Mouse (Mus musculus): ENCODE results near the gene Hist1h2bj. TPM values are rescaled to one million over a fixed set of nuclear protein-coding genes. Genes with fewer than 3 reads are reported as not detected.

Hist1h2bj gene
- polyA plus RNA-seq, 1 experiment from 2014 or later: 3.4 TPM

DNA sequence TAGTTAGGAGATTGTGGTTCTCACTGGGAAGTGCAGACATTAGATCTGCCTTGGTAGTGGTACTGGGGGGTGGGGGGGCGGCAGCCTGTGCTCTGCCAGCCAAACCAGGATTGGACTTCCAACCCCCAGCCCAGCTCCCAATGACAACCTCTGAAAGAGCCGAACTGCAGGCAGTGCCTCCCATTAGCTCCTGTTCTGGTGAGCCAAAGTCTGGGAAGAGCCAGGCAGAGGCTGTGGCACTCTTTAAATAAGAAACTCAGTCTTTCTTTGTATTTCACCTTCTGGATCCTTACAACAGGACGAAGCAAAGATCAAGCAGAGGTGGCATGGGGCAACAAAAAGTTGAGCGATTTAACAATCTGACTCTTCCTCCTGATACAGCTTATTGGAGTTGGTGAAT is 43.9 kb upstream of the Hist1h2bj start:
- H3K27me3 ChIP-seq (replicated peaks): peaks cover 72% of the 10 kb centered on the region
- H3K4me1 ChIP-seq (replicated peaks): peaks cover 6% of the 10 kb centered on the region; the same call in 1 of the 2 replicates
- no peaks in the 10 kb centered on the region for H3K36me3 ChIP-seq
- H3K9me3 ChIP-seq (replicated peaks): no peaks in the 10 kb centered on the region
- WGBS: 25% methylated on average over 4 of the region's 4 CpGs
- no peak overlapping the region for H3K27ac ChIP-seq (ENCODE audit: poor library complexity, severe bottlenecking)
- no peak for ATAC-seq (ENCODE audit: insufficient number of reproducible peaks, low FRiP score)
- H3K4me3 ChIP-seq: no peak overlapping the region
- H3K9ac ChIP-seq: no peak overlapping the region
- no peak overlapping the region for H3K4me2 ChIP-seq

DNA sequence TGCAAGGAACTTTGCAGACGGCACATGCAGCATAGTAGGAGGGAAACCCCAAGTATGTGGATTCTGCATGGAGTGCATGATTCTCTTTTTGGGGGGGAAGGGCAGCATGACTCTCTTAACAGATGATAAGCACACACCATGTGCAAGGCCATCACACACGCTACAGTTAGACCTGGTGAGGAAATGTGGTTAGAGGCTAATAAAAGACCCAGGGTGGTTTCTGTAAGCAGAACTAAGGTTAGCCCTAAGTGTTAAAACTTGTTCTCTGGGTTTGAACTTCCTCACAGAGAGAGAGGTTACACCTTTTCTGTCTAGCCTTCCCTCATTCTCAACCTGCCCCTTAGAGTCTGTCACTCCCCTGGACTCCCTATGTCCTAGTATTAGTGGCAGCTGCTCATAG is 41.7 kb upstream of the Hist1h2bj start:
- H3K4me2 ChIP-seq: no peak overlapping the region
- H3K9ac ChIP-seq: no peak overlapping the region
- peaks cover 12% of the 10 kb centered on the region for H3K4me1 ChIP-seq (replicated peaks)
- H3K36me3 ChIP-seq: no peaks in the 10 kb centered on the region
- H3K27ac ChIP-seq (ENCODE audit: poor library complexity, severe bottlenecking): no peak overlapping the region
- WGBS: 52% methylated on average over 2 of the region's 2 CpGs
- H3K4me3 ChIP-seq: no peak overlapping the region
- H3K27me3 ChIP-seq (replicated peaks): peaks cover 94% of the 10 kb centered on the region
- no peaks in the 10 kb centered on the region for H3K9me3 ChIP-seq (replicated peaks)
- no peak for ATAC-seq (ENCODE audit: insufficient number of reproducible peaks, low FRiP score)

DNA sequence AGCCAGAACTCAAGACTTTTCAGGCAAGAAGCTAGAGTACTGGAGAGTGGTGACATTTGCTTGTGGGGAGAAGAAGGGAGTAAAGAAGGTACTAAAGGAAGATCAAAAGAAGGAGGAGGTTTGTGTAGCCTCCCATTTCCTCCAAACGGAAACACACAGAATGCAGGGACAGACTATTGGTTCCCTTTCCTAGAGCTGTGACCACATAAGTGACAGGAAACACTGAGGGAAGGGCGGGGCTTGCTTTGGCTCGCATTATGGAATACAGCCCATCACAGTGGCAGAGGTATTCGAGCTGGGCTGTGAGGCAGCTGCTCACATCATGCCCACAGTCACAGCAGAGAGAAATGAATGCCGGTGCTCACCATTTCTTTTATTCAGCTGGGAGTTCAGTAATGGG is 41.2 kb upstream of the Hist1h2bj start:
- H3K4me1 ChIP-seq (replicated peaks): peaks cover 12% of the 10 kb centered on the region; the same call in 1 of the 2 replicates
- 20% methylated on average over 5 of the region's 5 CpGs for WGBS

DNA sequence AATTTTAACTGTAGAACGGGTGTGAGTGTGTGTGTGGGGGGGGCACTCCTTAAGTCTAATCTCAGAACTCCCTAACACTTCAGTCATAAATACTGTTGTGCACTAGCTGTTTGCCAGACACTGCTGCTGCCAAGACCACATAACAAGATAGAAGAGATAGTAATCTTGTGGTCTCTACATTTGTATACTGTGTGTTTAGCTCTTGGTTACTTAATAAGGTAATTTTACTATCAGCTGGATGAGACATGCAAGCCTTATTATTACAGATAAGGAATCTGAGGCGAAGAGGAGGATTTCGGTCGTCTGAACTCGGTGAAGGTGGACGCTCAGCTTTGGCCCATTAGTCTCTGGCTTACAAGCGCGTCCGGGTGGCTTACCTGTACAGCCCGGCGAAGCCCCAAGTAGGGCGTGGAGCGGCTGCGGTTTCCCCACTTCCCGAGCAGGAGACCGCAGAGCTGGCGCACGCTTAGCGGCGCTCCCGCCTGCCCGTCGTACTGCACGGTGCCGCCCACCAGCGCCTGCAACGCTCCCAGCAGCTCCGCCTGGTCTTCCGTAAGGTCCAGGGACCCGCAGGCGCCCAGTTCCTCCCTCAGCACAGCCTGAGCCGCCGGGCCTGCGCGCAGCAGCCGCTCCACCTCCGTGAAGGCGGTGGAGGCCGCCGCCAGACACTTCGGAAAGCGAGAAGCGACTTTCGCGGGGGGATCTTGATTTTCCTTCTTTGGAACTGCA is 37.2 kb upstream of the Hist1h2bj start:
- Histone ChIP-seq H3K4me3 (peak overlapping the region; percentile 56), H3K9me3 (replicated peaks) (no peaks in the 10 kb centered on the region), H3K9ac (peak overlapping the region; percentile 59), H3K4me1 (replicated peaks) (peaks cover 12% of the 10 kb centered on the region; the same call in 1 of the 2 replicates), H3K27ac (ENCODE audit: poor library complexity, severe bottlenecking) (no peak overlapping the region), H3K36me3 (no peaks in the 10 kb centered on the region), H3K27me3 (replicated peaks) (peaks cover 100% of the 10 kb centered on the region), H3K4me2 (peak overlapping the region; percentile 99)
- under 1% methylated on average over 45 of the region's 45 CpGs for WGBS
- ATAC-seq (ENCODE audit: insufficient number of reproducible peaks, low FRiP score): peak; percentile 65

More for the DNA sequence above, 41.2 kb upstream of the Hist1h2bj start:
- Histone ChIP-seq H3K9me3 (replicated peaks) (no peaks in the 10 kb centered on the region), H3K4me3 (no peak overlapping the region), H3K27ac (ENCODE audit: poor library complexity, severe bottlenecking) (no peak overlapping the region), H3K36me3 (no peaks in the 10 kb centered on the region), H3K4me2 (no peak overlapping the region), H3K27me3 (replicated peaks) (peaks cover 95% of the 10 kb centered on the region), H3K9ac (no peak overlapping the region)
- ATAC-seq (ENCODE audit: insufficient number of reproducible peaks, low FRiP score): no peak

GRCm38 (mm10) chr13:22006334-22007120 is 36.5 kb upstream of the Hist1h2bj start:
- WGBS: under 1% methylated on average over 38 of the region's 38 CpGs
- Histone ChIP-seq H3K9ac (peak overlapping the region; percentile 59), H3K4me1 (replicated peaks) (peaks cover 12% of the 10 kb centered on the region; the same call in 1 of the 2 replicates), H3K36me3 (no peaks in the 10 kb centered on the region), H3K4me2 (peak overlapping the region; percentile 99), H3K9me3 (replicated peaks) (no peaks in the 10 kb centered on the region), H3K4me3 (peak overlapping the region; percentile 56), H3K27me3 (replicated peaks) (peaks cover 98% of the 10 kb centered on the region), H3K27ac (ENCODE audit: poor library complexity, severe bottlenecking) (no peak overlapping the region)
- peak; percentile 84 for ATAC-seq (ENCODE audit: insufficient number of reproducible peaks, low FRiP score)

GRCm38 (mm10) chr13:22007121-22007510 is 35.9 kb upstream of the Hist1h2bj start:
- no peaks in the 10 kb centered on the region for H3K36me3 ChIP-seq
- H3K9me3 ChIP-seq (replicated peaks): no peaks in the 10 kb centered on the region
- no peak for ATAC-seq (ENCODE audit: insufficient number of reproducible peaks, low FRiP score)
- peaks cover 12% of the 10 kb centered on the region; the same call in 1 of the 2 replicates for H3K4me1 ChIP-seq (replicated peaks)
- peaks cover 95% of the 10 kb centered on the region for H3K27me3 ChIP-seq (replicated peaks)
- H3K27ac ChIP-seq (ENCODE audit: poor library complexity, severe bottlenecking): no peak overlapping the region
- H3K9ac ChIP-seq: peak overlapping the region; percentile 59
- peak overlapping the region; percentile 56 for H3K4me3 ChIP-seq
- 2% methylated on average over 18 of the region's 18 CpGs for WGBS
- peak overlapping the region; percentile 99 for H3K4me2 ChIP-seq

DNA sequence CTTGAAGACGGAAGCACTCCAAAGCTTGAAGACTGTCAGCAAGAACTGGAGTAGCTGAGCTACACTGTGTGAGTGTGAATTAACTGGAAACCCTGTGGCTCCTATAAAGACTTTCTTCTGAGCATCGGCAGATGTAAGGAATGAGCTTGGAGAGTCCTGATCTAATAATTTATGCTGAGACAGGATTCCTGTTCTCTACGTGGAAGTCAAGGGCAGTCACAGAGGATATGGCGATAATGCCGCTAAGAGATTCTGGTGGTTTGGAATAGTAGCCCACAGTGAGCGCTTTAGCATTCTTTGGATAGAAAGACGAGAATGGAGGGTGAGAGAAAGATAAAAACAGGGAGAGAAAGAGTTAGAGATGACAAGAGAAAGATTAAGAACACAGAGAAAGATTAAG is 35.1 kb upstream of the Hist1h2bj start:
- Histone ChIP-seq H3K9me3 (replicated peaks) (no peaks in the 10 kb centered on the region), H3K27ac (ENCODE audit: poor library complexity, severe bottlenecking) (no peak overlapping the region), H3K4me1 (replicated peaks) (peaks cover 12% of the 10 kb centered on the region; the same call in 1 of the 2 replicates), H3K9ac (no peak overlapping the region), H3K27me3 (replicated peaks) (peaks cover 95% of the 10 kb centered on the region), H3K4me3 (no peak overlapping the region), H3K4me2 (no peak overlapping the region), H3K36me3 (no peaks in the 10 kb centered on the region)
- 46% methylated on average over 7 of the region's 7 CpGs for WGBS
- no peak for ATAC-seq (ENCODE audit: insufficient number of reproducible peaks, low FRiP score)

DNA sequence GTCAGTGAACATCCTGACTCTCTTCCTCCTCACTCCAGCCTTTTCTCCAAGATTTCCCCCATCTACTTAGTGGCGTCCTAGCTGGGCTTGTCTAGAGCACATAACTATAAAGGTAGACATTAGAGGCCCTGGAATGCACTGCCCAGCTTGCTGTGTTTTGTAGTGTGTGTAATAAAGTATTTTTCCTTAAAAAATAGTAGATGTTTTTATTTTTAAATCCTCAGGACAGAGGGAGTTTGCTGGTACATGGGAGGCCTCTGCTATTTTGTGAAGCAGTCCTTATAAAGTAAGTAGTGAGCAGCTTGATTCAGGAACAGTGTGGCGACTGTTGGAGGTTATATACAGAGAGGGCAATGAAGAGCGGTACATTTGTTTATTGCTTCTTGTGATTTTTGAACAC is 34.3 kb upstream of the Hist1h2bj start:
- WGBS: 75% methylated on average over 3 of the region's 3 CpGs
- Histone ChIP-seq H3K9ac (no peak overlapping the region), H3K4me3 (no peak overlapping the region), H3K9me3 (replicated peaks) (no peaks in the 10 kb centered on the region), H3K27ac (ENCODE audit: poor library complexity, severe bottlenecking) (no peak overlapping the region), H3K27me3 (replicated peaks) (peaks cover 91% of the 10 kb centered on the region), H3K4me1 (replicated peaks) (peaks cover 12% of the 10 kb centered on the region; the same call in 1 of the 2 replicates), H3K4me2 (no peak overlapping the region), H3K36me3 (no peaks in the 10 kb centered on the region)
- ATAC-seq (ENCODE audit: insufficient number of reproducible peaks, low FRiP score): no peak

DNA sequence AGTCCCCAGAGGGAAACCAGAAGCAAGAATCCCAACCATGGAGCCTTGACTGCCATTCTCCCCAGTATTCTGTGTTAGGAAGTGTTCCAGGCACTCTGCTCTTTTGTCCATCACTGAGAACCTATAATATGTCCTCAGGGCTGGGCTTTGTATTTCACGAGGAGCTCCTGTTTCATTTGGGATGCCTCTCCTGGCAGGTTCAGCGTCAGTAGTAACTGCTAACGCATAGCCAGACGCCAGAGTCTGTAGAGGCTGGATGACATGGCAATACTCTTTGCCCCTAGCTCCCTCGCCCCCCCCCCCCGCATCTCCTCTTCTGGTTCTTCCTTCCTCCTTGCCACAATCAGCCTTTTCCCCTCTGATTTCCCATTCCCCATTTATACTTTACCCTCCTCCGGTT is 33.4 kb upstream of the Hist1h2bj start, which contains the start of gene Prss16:
TSS of gene Prss16 (minus strand) at position 101 of the 400 bp plus-strand sequence.
- ATAC-seq (ENCODE audit: insufficient number of reproducible peaks, low FRiP score): no peak
- WGBS: 30% methylated on average over 6 of the region's 7 CpGs

DNA sequence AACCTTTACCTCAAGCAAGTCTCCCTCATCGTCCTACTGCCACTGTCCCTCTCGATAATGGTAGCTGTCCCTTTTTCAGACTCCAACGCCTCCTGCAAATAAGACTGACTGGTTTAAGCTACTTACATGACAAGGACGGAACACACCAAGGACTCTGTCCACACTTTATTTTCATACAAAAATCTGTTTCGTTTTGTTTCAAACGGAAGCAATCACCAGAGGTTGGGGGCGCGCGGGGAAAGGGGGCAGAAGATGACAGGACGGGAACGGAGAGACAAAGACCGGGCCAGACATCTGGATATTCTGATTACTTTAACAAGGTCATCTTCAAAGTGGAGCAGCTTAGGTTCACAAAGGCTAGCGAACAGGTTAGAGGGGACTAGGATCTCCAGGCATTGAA is 29.3 kb upstream of the Hist1h2bj start:
- Histone ChIP-seq H3K27ac (ENCODE audit: poor library complexity, severe bottlenecking) (no peak overlapping the region), H3K4me2 (peak overlapping the region; percentile 58), H3K4me1 (replicated peaks) (0 out of 2 replicates have a peak, but pooled peaks cover 6% of the 10 kb centered on the region), H3K36me3 (no peaks in the 10 kb centered on the region), H3K9ac (no peak overlapping the region), H3K27me3 (replicated peaks) (peaks cover 57% of the 10 kb centered on the region), H3K9me3 (replicated peaks) (no peaks in the 10 kb centered on the region), H3K4me3 (peak overlapping the region; percentile 20; the same call in 1 of the 2 replicates)
- WGBS: 19% methylated on average over 13 of the region's 13 CpGs
- no peak for ATAC-seq (ENCODE audit: insufficient number of reproducible peaks, low FRiP score)

More for the DNA sequence above, 33.4 kb upstream of the Hist1h2bj start, which contains the start of gene Prss16:
- H3K9ac ChIP-seq: no peak within 1 kb of the TSS
- H3K9me3 ChIP-seq (replicated peaks): no peaks in the 10 kb centered on the region
- H3K4me3 ChIP-seq: no peak within 1 kb of the TSS
- H3K27ac ChIP-seq (ENCODE audit: poor library complexity, severe bottlenecking): no peak within 1 kb of the TSS
- H3K4me1 ChIP-seq (replicated peaks): peaks cover 16% of the 10 kb centered on the region; the same call in 1 of the 2 replicates
- peaks cover 90% of the 10 kb centered on the region for H3K27me3 ChIP-seq (replicated peaks)
- H3K36me3 ChIP-seq: no peaks in the 10 kb centered on the region
- no peak within 1 kb of the TSS for H3K4me2 ChIP-seq

DNA sequence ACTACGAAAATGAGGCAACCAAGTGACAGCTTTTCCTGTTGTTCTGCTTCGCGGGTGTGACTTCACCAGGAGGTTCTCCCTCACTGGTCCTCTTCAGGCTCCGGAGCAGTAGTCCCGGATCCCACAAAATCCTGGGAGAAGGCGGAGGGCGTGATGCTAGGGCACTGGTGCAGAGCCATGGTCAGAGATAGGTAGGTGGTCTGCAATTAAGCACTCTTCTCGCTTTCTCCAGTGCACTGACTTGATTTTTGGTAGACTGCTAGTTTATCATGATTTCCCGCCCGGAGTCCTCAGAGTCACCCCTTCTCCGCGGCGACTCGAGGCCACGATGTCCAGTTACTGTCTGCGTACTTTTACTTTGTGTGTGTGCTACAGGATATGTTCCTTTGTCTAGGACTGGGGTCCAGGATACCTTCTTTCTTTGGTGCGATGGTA is 28.6 kb upstream of the Hist1h2bj start:
- H3K9ac ChIP-seq: no peak overlapping the region
- WGBS: 8% methylated on average over 17 of the region's 17 CpGs
- peak overlapping the region; percentile 37 for H3K4me3 ChIP-seq
- no peaks in the 10 kb centered on the region for H3K9me3 ChIP-seq (replicated peaks)
- ATAC-seq (ENCODE audit: insufficient number of reproducible peaks, low FRiP score): no peak
- no peak overlapping the region for H3K27ac ChIP-seq (ENCODE audit: poor library complexity, severe bottlenecking)
- no peaks in the 10 kb centered on the region for H3K36me3 ChIP-seq
- H3K27me3 ChIP-seq (replicated peaks): peaks cover 50% of the 10 kb centered on the region
- H3K4me2 ChIP-seq: peak overlapping the region; percentile 58
- H3K4me1 ChIP-seq (replicated peaks): 0 out of 2 replicates have a peak, but pooled peaks cover 6% of the 10 kb centered on the region
